Mouse (Mus musculus) bone marrow, adult 2 months (tissue): ENCODE data around the gene Frmpd4. TPM values are rescaled to one million over a fixed set of nuclear protein-coding genes. Genes with fewer than 3 reads are reported as not detected.

Source experiments
- H3K27ac ChIP-seq: fragments of 200-500 bp; 2 replicates; pipeline ENCODE4 v1.5.1; 2012; ENCODE audit warnings: low read depth, mild to moderate bottlenecking, control low read depth, inconsistent platforms, low read length; ENCODE audit not compliant: control insufficient read depth, poor library complexity, insufficient read depth
- H3K4me1 ChIP-seq: fragments of 200-500 bp; 2 replicates; pipeline ENCODE4 v1.6.1; 2011; ENCODE audit warnings: low read length; ENCODE audit not compliant: control insufficient read depth, insufficient read depth
- H3K4me3 ChIP-seq: fragments of 200-500 bp; replicated peaks from 2 replicates; pipeline ENCODE3; 2011; ENCODE audit warnings: mild to moderate bottlenecking, low read depth, low read length, control low read depth; ENCODE audit not compliant: control insufficient read depth
- CTCF ChIP-seq: fragments of 200-500 bp; IDR thresholded peaks from 2 replicates; pipeline ENCODE4 v1.5.1; 2011; ENCODE audit warnings: low read length, control low read depth; ENCODE audit not compliant: control insufficient read depth, insufficient read depth
- POLR2A ChIP-seq: fragments of 200-500 bp; IDR thresholded peaks from 2 replicates; pipeline ENCODE4 v1.6.1; 2011; ENCODE audit warnings: low read depth, mild to moderate bottlenecking, control low read depth, low read length, borderline replicate concordance; ENCODE audit not compliant: control insufficient read depth
- WGBS: fragments of 180-500 bp; shearing (Covaris S2); methylation state at CpG from one replicate; pipeline ENCODE4 v1.1.7; 2018; 5-methylcytosine and 5-hydroxymethylcytosine counted together
- polyA plus RNA-seq: library from polyadenylated mRNA; stranded (reverse); fragments of >200 nt; gene quantifications from 2 replicates; pipeline ENCODE4 v1.2.4, GENCODE M21; 2011; ENCODE audit warnings: low replicate concordance; ENCODE audit not compliant: missing spikeins, insufficient read depth, insufficient read length

The Frmpd4 gene
- polyA plus RNA-seq, 1 experiment, result not detected

- WGBS, result 30% methylated on average over 4 of the region's 4 CpGs
- no peak overlapping the region for H3K27ac ChIP-seq
- no peak for TF ChIP-seq CTCF
- no peak for TF ChIP-seq POLR2A
These were observed 1093.4 kb downstream of the Frmpd4 start for GRCm38 (mm10) chrX:167483409-167484177.

GRCm38 (mm10) chrX:167477636-167478035 lies 1099.4 kb downstream of the Frmpd4 start:
- no peaks in the 10 kb centered on the region for H3K4me1 ChIP-seq
- no peak for TF ChIP-seq CTCF
- 80% methylated on average over 6 of the region's 6 CpGs for WGBS
- no peak overlapping the region for H3K27ac ChIP-seq
- no peak overlapping the region for H3K4me3 ChIP-seq

More at GRCm38 (mm10) chrX:167483409-167484177, 1093.4 kb downstream of the Frmpd4 start:
- H3K4me3 ChIP-seq, result no peak overlapping the region
- H3K4me1 ChIP-seq, result no peaks in the 10 kb centered on the region

- H3K27ac ChIP-seq, result no peak overlapping the region
- no peak overlapping the region for H3K4me3 ChIP-seq
- no peaks in the 10 kb centered on the region for H3K4me1 ChIP-seq
- TF ChIP-seq CTCF, result no peak
- no peak for TF ChIP-seq POLR2A
These were observed 1142.1 kb downstream of the Frmpd4 start for GRCm38 (mm10) chrX:167434883-167435282.

- 68% methylated on average over 2 of the region's 2 CpGs for WGBS
- no peaks in the 10 kb centered on the region for H3K4me1 ChIP-seq
- H3K4me3 ChIP-seq, result no peak overlapping the region
- no peak overlapping the region for H3K27ac ChIP-seq
- TF ChIP-seq CTCF (no peak), POLR2A (no peak)
These were observed 1143.1 kb downstream of the Frmpd4 start for GRCm38 (mm10) chrX:167433950-167434349.

Other genes starting within 250 kb of the Frmpd4 start
- 26.9 and 29.2 TPM in 2 replicates for gene Msl3, start 96.7 kb upstream of the Frmpd4 start, polyA plus RNA-seq
- gene Arhgap6, start 217.9 kb upstream of the Frmpd4 start, polyA plus RNA-seq, result 3.4 and 8.3 TPM in 2 replicates